Mouse (Mus musculus) CH12.LX (cell line): ENCODE measurements around the gene Ank2. TPM values are rescaled to one million over a fixed set of nuclear protein-coding genes. Genes with fewer than 3 reads are reported as not detected.
A peak's percentile ranks its signal among the peaks of the same experiment; 100 is the strongest.

Source experiments
- DNase-seq: peaks from one replicate; pipeline ENCODE4 v3.0.0-alpha.2; 2013; ENCODE audit errors: extremely low read depth
- H3K27ac ChIP-seq: 2 replicates; pipeline ENCODE4 v1.5.1; 2012; ENCODE audit warnings: low read depth, mild to moderate bottlenecking, control low read depth, moderate library complexity; ENCODE audit not compliant: insufficient read depth
- H3K27me3 ChIP-seq: replicated peaks from 2 replicates; pipeline ENCODE3; 2012; ENCODE audit warnings: inconsistent platforms
- H3K36me3 ChIP-seq, 2 experiments: replicated peaks in 1 of 2; 2 replicates each; pipeline versions ENCODE3 to v1.6.1; 2012; ENCODE audit warnings: inconsistent platforms in 1 of 2, low read length in 1 of 2, mild to moderate bottlenecking in 1 of 2, mixed read lengths in 1 of 2, moderate library complexity in 1 of 2; ENCODE audit not compliant: control insufficient read depth in 1 of 2, insufficient read depth in 1 of 2
- H3K4me1 ChIP-seq, 2 experiments: 2 replicates each; pipeline ENCODE4 v1.6.1; 2012; ENCODE audit warnings: inconsistent platforms in 1 of 2, moderate library complexity in 1 of 2; ENCODE audit not compliant: insufficient read depth in 2 of 2, control insufficient read depth in 1 of 2
- H3K4me2 ChIP-seq: 2 replicates; pipeline ENCODE4 v1.6.1; 2012; ENCODE audit warnings: low read depth, mild to moderate bottlenecking, control low read depth; ENCODE audit not compliant: poor library complexity, insufficient read depth, severe bottlenecking
- H3K4me3 ChIP-seq, 3 experiments: fragments of 150-350 bp in 1 of 3; sonication (generic) in 1 of 3; replicated peaks in 1 of 3; 2 replicates each; pipeline versions ENCODE3 to v1.5.1; 2011 to 2012; ENCODE audit warnings: low read depth in 2 of 3, low read length in 2 of 3, mild to moderate bottlenecking in 2 of 3, moderate library complexity in 2 of 3, control low read depth in 1 of 3, improper control_type of control experiment in 1 of 3, inconsistent platforms in 1 of 3, mixed read lengths in 1 of 3; ENCODE audit not compliant: poor library complexity in 1 of 3
- H3K79me2 ChIP-seq: replicated peaks from 2 replicates; pipeline ENCODE4 v1.6.1; 2012; ENCODE audit warnings: mild to moderate bottlenecking, moderate library complexity; ENCODE audit not compliant: control insufficient read depth, poor library complexity, insufficient read depth, severe bottlenecking; ENCODE audit errors: extremely low read depth
- H3K9ac ChIP-seq: 2 replicates; pipeline ENCODE4 v1.6.1; 2012; ENCODE audit warnings: low read depth, mild to moderate bottlenecking, control low read depth, moderate library complexity; ENCODE audit not compliant: insufficient read depth
- H3K9me3 ChIP-seq: replicated peaks from 2 replicates; pipeline ENCODE3; 2012; ENCODE audit warnings: low read length, inconsistent platforms, mixed read lengths
- BHLHE40 ChIP-seq: IDR thresholded peaks from 2 replicates; pipeline ENCODE4 v1.6.1; 2011; ENCODE audit warnings: mild to moderate bottlenecking, low read depth, low read length, improper control_type of control experiment
- CHD2 ChIP-seq: IDR thresholded peaks from 2 replicates; pipeline ENCODE4 v1.6.1; 2011; ENCODE audit warnings: low read length, improper control_type of control experiment
- CTCF ChIP-seq, 2 experiments: IDR thresholded peaks in 1 of 2; conservative IDR thresholded peaks in 1 of 2; 2 replicates each; pipeline ENCODE4 v1.5.1; 2011 to 2012; ENCODE audit warnings: low read depth in 2 of 2, low read length in 2 of 2, improper control_type of control experiment in 1 of 2, inconsistent platforms in 1 of 2, mild to moderate bottlenecking in 1 of 2, moderate library complexity in 1 of 2
- E2F4 ChIP-seq: IDR thresholded peaks from 2 replicates; pipeline ENCODE4 v1.6.1; 2011; ENCODE audit warnings: low read depth, low read length, improper control_type of control experiment; ENCODE audit not compliant: insufficient replicate concordance
- ELF1 ChIP-seq: IDR thresholded peaks from 2 replicates; pipeline ENCODE4 v1.6.1; 2014; ENCODE audit warnings: low read depth, mild to moderate bottlenecking, inconsistent platforms, low read length, improper control_type of control experiment
- ETS1 ChIP-seq: conservative IDR thresholded peaks from 2 replicates; pipeline ENCODE4 v1.6.1; 2012; ENCODE audit warnings: low read depth, mild to moderate bottlenecking, inconsistent platforms, low read length, improper control_type of control experiment, moderate library complexity
- GABPA ChIP-seq: IDR thresholded peaks from 2 replicates; pipeline ENCODE4 v1.6.1; 2012; ENCODE audit warnings: low read depth, low read length, improper control_type of control experiment, inconsistent platforms; ENCODE audit not compliant: insufficient replicate concordance
- HCFC1 ChIP-seq: IDR thresholded peaks from 2 replicates; pipeline ENCODE4 v1.6.1; 2012; ENCODE audit warnings: low read depth, mild to moderate bottlenecking, inconsistent platforms, low read length, improper control_type of control experiment
- IRF4 ChIP-seq: IDR thresholded peaks from 2 replicates; pipeline ENCODE4 v1.6.1; 2014; ENCODE audit warnings: low read depth, mild to moderate bottlenecking, inconsistent platforms, low read length, improper control_type of control experiment
- JUN ChIP-seq: IDR thresholded peaks from 2 replicates; pipeline ENCODE4 v1.6.1; 2011; ENCODE audit warnings: low read depth, mild to moderate bottlenecking, low read length, improper control_type of control experiment, moderate library complexity; ENCODE audit not compliant: insufficient read depth
- JUND ChIP-seq: conservative IDR thresholded peaks from 2 replicates; pipeline ENCODE4 v1.6.1; 2011; ENCODE audit warnings: low read depth, low read length, improper control_type of control experiment
- KAT2A ChIP-seq: IDR thresholded peaks from 2 replicates; pipeline ENCODE4 v1.6.1; 2012; ENCODE audit warnings: low read length, improper control_type of control experiment, inconsistent platforms; ENCODE audit not compliant: insufficient replicate concordance
- MAFK ChIP-seq: IDR thresholded peaks from 2 replicates; pipeline ENCODE4 v1.6.1; 2011; ENCODE audit warnings: low read length, improper control_type of control experiment; ENCODE audit not compliant: insufficient replicate concordance
- MAZ ChIP-seq: IDR thresholded peaks from 2 replicates; pipeline ENCODE4 v1.6.1; 2012; ENCODE audit warnings: low read depth, mild to moderate bottlenecking, inconsistent platforms, low read length, improper control_type of control experiment, moderate library complexity
- MXI1 ChIP-seq: IDR thresholded peaks from 2 replicates; pipeline ENCODE4 v1.6.1; 2011; ENCODE audit warnings: mild to moderate bottlenecking, low read depth, low read length, improper control_type of control experiment
- MYC ChIP-seq: IDR thresholded peaks from 2 replicates; pipeline ENCODE4 v1.6.1; 2011; ENCODE audit warnings: low read depth, mild to moderate bottlenecking, improper control_type of control experiment, low read length
- NELFE ChIP-seq: IDR thresholded peaks from 2 replicates; pipeline ENCODE4 v1.6.1; 2011; ENCODE audit warnings: low read depth, low read length, improper control_type of control experiment
- NRF1 ChIP-seq: IDR thresholded peaks from 2 replicates; pipeline ENCODE4 v1.6.1; 2014; ENCODE audit warnings: low read depth, mild to moderate bottlenecking, inconsistent platforms, low read length, improper control_type of control experiment, moderate library complexity
- PAX5 ChIP-seq: IDR thresholded peaks from 2 replicates; pipeline ENCODE4 v1.6.1; 2012; ENCODE audit warnings: low read length, inconsistent platforms, mixed read lengths
- POLR2A ChIP-seq: IDR thresholded peaks from 2 replicates; pipeline ENCODE4 v1.6.1; 2011; ENCODE audit warnings: low read depth, mild to moderate bottlenecking, improper control_type of control experiment, low read length
- POLR2AphosphoS2 ChIP-seq: IDR thresholded peaks from 2 replicates; pipeline ENCODE4 v1.6.1; 2011; ENCODE audit warnings: low read depth, low read length, improper control_type of control experiment
- RAD21 ChIP-seq: IDR thresholded peaks from 2 replicates; pipeline ENCODE4 v1.6.1; 2011; ENCODE audit warnings: low read depth, mild to moderate bottlenecking, low read length, improper control_type of control experiment, moderate library complexity
- RCOR1 ChIP-seq: conservative IDR thresholded peaks from 2 replicates; pipeline ENCODE4 v1.6.1; 2012; ENCODE audit warnings: low read depth, mild to moderate bottlenecking, inconsistent platforms, low read length, improper control_type of control experiment
- SIN3A ChIP-seq: IDR thresholded peaks from 2 replicates; pipeline ENCODE4 v1.6.1; 2012; ENCODE audit warnings: low read length, improper control_type of control experiment, inconsistent platforms
- SMC3 ChIP-seq: IDR thresholded peaks from 2 replicates; pipeline ENCODE4 v1.6.1; 2011; ENCODE audit warnings: low read depth, low read length, improper control_type of control experiment
- TBP ChIP-seq: conservative IDR thresholded peaks from 2 replicates; pipeline ENCODE4 v1.6.1; 2011; ENCODE audit warnings: low read depth, low read length, improper control_type of control experiment
- TCF12 ChIP-seq: IDR thresholded peaks from 2 replicates; pipeline ENCODE4 v1.6.1; 2014; ENCODE audit warnings: low read depth, mild to moderate bottlenecking, inconsistent platforms, low read length, improper control_type of control experiment
- UBTF ChIP-seq: IDR thresholded peaks from 2 replicates; pipeline ENCODE4 v1.6.1; 2012; ENCODE audit warnings: low read depth, mild to moderate bottlenecking, inconsistent platforms, low read length, improper control_type of control experiment, moderate library complexity
- ZKSCAN1 ChIP-seq: IDR thresholded peaks from 2 replicates; pipeline ENCODE4 v1.6.1; 2012; ENCODE audit warnings: low read depth, inconsistent platforms, low read length, improper control_type of control experiment, borderline replicate concordance
- ZMIZ1 ChIP-seq: IDR thresholded peaks from 2 replicates; pipeline ENCODE4 v1.6.1; 2012; ENCODE audit warnings: low read depth, mild to moderate bottlenecking, inconsistent platforms, low read length, improper control_type of control experiment
- ZNF384 ChIP-seq: IDR thresholded peaks from 2 replicates; pipeline ENCODE4 v1.6.1; 2012; ENCODE audit warnings: low read depth, low read length, improper control_type of control experiment, inconsistent platforms
- dilution Hi-C: fragments of 300-500 bp; cut with MboI; formaldehyde crosslinking; loops from 2 replicates; pipeline ENCODE4 v1.14.3; 2020; ENCODE audit warnings: low sequenced_read_pairs; ENCODE audit not compliant: extremely low pct_unique_long_range_greater_than_20kb, extremely low pct_ligation_motif_present
- in situ Hi-C: fragments of 300-500 bp; cut with MboI; formaldehyde crosslinking; loops from 3 replicates; pipeline ENCODE4 v1.14.3; 2019; ENCODE audit warnings: low sequenced_read_pairs, low pct_ligation_motif_present, low pct_unique_long_range_greater_than_20kb, mixed read lengths
- polyA plus RNA-seq: library from polyadenylated mRNA; unstranded; fragments of >175 nt; gene quantifications from 2 replicates; pipeline ENCODE4 v1.2.1, GENCODE M21; 2012; ENCODE audit warnings: low read depth; ENCODE audit not compliant: insufficient read length
- total RNA-seq, 2 experiments: library from RNA; depleted of rRNA; stranded (reverse); fragments of 300-350 nt in 1 of 2; fragments of >200 nt in 1 of 2; gene quantifications; 2 replicates each; pipeline ENCODE4 v1.2.3; 2012 to 2014

Ank2 gene
- total and polyA plus RNA-seq, 3 experiments = 3.9 to 20.9 (median 12.2) TPM

- Histone ChIP-seq H3K27ac (no peak overlapping the region), H3K36me3 (no peaks in the 10 kb centered on the region), H3K9me3 (no peaks in the 10 kb centered on the region), H3K9ac (no peak overlapping the region), H3K27me3 (no peaks in the 10 kb centered on the region), H3K4me1 (no peaks in the 10 kb centered on the region), H3K79me2 (no peaks in the 10 kb centered on the region), H3K4me2 (no peak overlapping the region; the same call in 1 of the 2 replicates), H3K4me3 (no peak overlapping the region)
- dilution Hi-C loops = no loop called here
- TF ChIP-seq NRF1 (no peak), CHD2 (no peak), ZNF384 (no peak), JUN (no peak), POLR2AphosphoS2 (no peak), NELFE (no peak), ETS1 (no peak), ZKSCAN1 (no peak), RAD21 (no peak), E2F4 (no peak), MXI1 (no peak), MYC (no peak), IRF4 (no peak), ELF1 (no peak), TCF12 (no peak)
- DNase-seq = no peak
- in situ Hi-C loops = loop anchor here (10.0 to 25.0 kb wide), 2 partner anchors 105 to 243 kb away; no protein-coding TSS in a partner anchor
These were observed 69.3 kb downstream of the Ank2 start for GRCm38 (mm10) chr3:127429866-127430265.

GRCm38 (mm10) chr3:127428527-127428926 lies 70.6 kb downstream of the Ank2 start:
- Histone ChIP-seq H3K79me2 (no peaks in the 10 kb centered on the region), H3K9me3 (no peaks in the 10 kb centered on the region), H3K36me3 (no peaks in the 10 kb centered on the region), H3K27me3 (no peaks in the 10 kb centered on the region), H3K4me1 (no peaks in the 10 kb centered on the region), H3K4me3 (no peak overlapping the region), H3K9ac (no peak overlapping the region), H3K4me2 (no peak overlapping the region), H3K27ac (no peak overlapping the region)
- peak; percentile 29 for DNase-seq
- dilution Hi-C loops (no loop called here), in situ Hi-C loops (loop anchor here (10.0 to 25.0 kb wide), 2 partner anchors 104 to 241 kb away; no protein-coding TSS in a partner anchor)
- TF ChIP-seq BHLHE40 (no peak), SMC3 (peak; percentile 61), MAFK (no peak), ZKSCAN1 (no peak), SIN3A (no peak), RCOR1 (no peak), JUND (no peak), UBTF (no peak), NRF1 (no peak), GABPA (no peak), HCFC1 (no peak), TCF12 (no peak), POLR2A (no peak), KAT2A (no peak), ZNF384 (no peak), MYC (peak; percentile 72; the same call in 1 of the 2 replicates), CTCF (conservative IDR thresholded peaks at IDR 0.05 in 1 of 2, IDR thresholded peaks at IDR 0.05 in 1 of 2; ENCODE audit: low read depth in 2 of 2, low read length in 2 of 2) (peak; percentile 6 to 79; a peak in 2 of 4 replicates), TBP (no peak), ETS1 (no peak), E2F4 (no peak), JUN (no peak), IRF4 (no peak), RAD21 (peak; percentile 56), ZMIZ1 (no peak), ELF1 (no peak), MAZ (no peak), NELFE (no peak), PAX5 (no peak)
